Mouse (Mus musculus): ENCODE measurements around the gene Clpx.

The Clpx gene

GRCm38 (mm10) chr9:65345854-65346475, 51.9 kb downstream of the Clpx start, which contains the start of gene Pdcd7:
Pdcd7 (plus strand) TSS chr9:65346104.
- CTCF ChIA-PET: interaction anchor here (0.6 kb wide), 1 partner anchor 380 kb away, joined by 3 read pairs; no protein-coding TSS in a partner anchor

GRCm38 (mm10) chr9:65346476-65347111, 52.5 kb downstream of the Clpx start:
- CTCF ChIA-PET: interaction anchor here (0.6 kb wide), 1 partner anchor 380 kb away, joined by 3 read pairs; no protein-coding TSS in a partner anchor

- CTCF ChIA-PET: no interaction called here
Measured at GRCm38 (mm10) chr9:65347112-65347850, 53.2 kb downstream of the Clpx start.

- CTCF ChIA-PET: no interaction called here
Measured at GRCm38 (mm10) chr9:65353251-65353650, 59.2 kb downstream of the Clpx start.

GRCm38 (mm10) chr9:65356561-65356960, 62.5 kb downstream of the Clpx start:
- CTCF ChIA-PET: no interaction called here

GRCm38 (mm10) chr9:65356971-65357370, 62.9 kb downstream of the Clpx start:
- CTCF ChIA-PET: no interaction called here

GRCm38 (mm10) chr9:65358956-65359480, 65.0 kb downstream of the Clpx start:
- CTCF ChIA-PET: no interaction called here

- CTCF ChIA-PET: no interaction called here
Measured at GRCm38 (mm10) chr9:65360641-65361448, 66.8 kb downstream of the Clpx start, which contains the start of gene Ubap1l. Ubap1l (plus strand) TSS chr9:65361041.

- CTCF ChIA-PET: no interaction called here
Measured at GRCm38 (mm10) chr9:65363684-65364083, 69.6 kb downstream of the Clpx start.

GRCm38 (mm10) chr9:65365721-65366120, 71.7 kb downstream of the Clpx start:
- CTCF ChIA-PET: no interaction called here

- CTCF ChIA-PET: no interaction called here
Measured at GRCm38 (mm10) chr9:65371756-65372155, 77.7 kb downstream of the Clpx start.

- CTCF ChIA-PET: no interaction called here
Measured at GRCm38 (mm10) chr9:65372449-65372848, 78.4 kb downstream of the Clpx start.

- CTCF ChIA-PET: no interaction called here
Measured at GRCm38 (mm10) chr9:65374468-65375162, 80.6 kb downstream of the Clpx start.

- CTCF ChIA-PET: no interaction called here
Measured at GRCm38 (mm10) chr9:65375163-65375934, 81.3 kb downstream of the Clpx start.
